ENCODE assay signal across 9 mouse cellular contexts in the genomic region with DNA sequence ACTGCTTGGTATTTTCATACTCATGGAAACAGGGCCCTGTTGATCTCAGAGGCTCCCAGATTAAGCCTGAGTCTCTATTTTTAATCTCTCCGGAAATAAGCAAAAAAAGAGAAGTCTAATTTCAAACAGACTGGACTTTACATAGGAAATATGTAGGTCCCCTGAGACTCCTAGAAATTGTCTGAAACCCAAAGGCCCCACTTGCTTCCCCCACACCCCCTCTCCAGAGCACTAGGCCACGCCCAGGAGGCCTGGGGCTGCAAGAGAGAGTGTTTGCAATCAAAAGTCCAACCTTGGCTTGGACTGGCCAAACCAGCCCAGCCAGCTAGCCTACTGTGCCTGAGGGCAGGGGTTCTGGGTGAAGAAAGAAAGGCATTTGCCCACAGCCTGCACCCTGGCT.
DNase-seq lines count a peak whose midpoint lies in the region; ATAC-seq and TF ChIP-seq lines count a peak whose summit lies in the region.
"Had no signal": no experiment of that assay in that cellular context is flagged by ENCODE, and none has a peak within 500 bp of the region (broad histone marks: within the 10 kb centered on the region; RNA-seq: fewer than 3 reads in every experiment).

No protein-coding gene starts in this region.

- H3K36me3 ChIP-seq in liver, adult 2 months (ENCODE audit: control insufficient read depth, insufficient read depth, low read length), result no peaks in the 10 kb centered on the region
- no peaks in the 10 kb centered on the region for H3K36me3 ChIP-seq in liver, embryonic 12.5 days
- no peaks in the 10 kb centered on the region for H3K36me3 ChIP-seq in heart, embryonic 10.5 days
- H3K36me3 ChIP-seq in neural tube, embryonic 15.5 days, result no peaks in the 10 kb centered on the region
- H3K36me3 ChIP-seq: liver, embryonic 15.5 days had no signal

- H3K4me3 ChIP-seq in liver, adult 2 months (ENCODE audit: insufficient read depth, low read depth, low read length), result no peak overlapping the region
- H3K4me3 ChIP-seq in liver, embryonic 12.5 days, result no peak overlapping the region
- no peak overlapping the region for H3K4me3 ChIP-seq in heart, embryonic 10.5 days
- no peak overlapping the region for H3K4me3 ChIP-seq in neural tube, embryonic 15.5 days (replicated peaks)
- H3K4me3 ChIP-seq: liver, embryonic 15.5 days had no signal

- peaks cover 13% of the 10 kb centered on the region for H3K4me1 ChIP-seq in liver, adult 2 months (ENCODE audit: control insufficient read depth, insufficient read depth, low read length)
- peaks cover 12% of the 10 kb centered on the region for H3K4me1 ChIP-seq in liver, embryonic 12.5 days
- H3K4me1 ChIP-seq in heart, embryonic 10.5 days, result peaks cover 59% of the 10 kb centered on the region
- H3K4me1 ChIP-seq in neural tube, embryonic 15.5 days, result peaks cover 6% of the 10 kb centered on the region; the same call in 1 of the 2 replicates

- TF ChIP-seq CTCF in liver, adult 2 months (IDR thresholded peaks at IDR 0.05; ENCODE audit: low read depth, low read length), result no peak

- no peak overlapping the region for H3K9ac ChIP-seq in liver, adult 2 months (ENCODE audit: low read depth, low read length)
- H3K9ac ChIP-seq in liver, embryonic 12.5 days, result no peak overlapping the region
- H3K9ac ChIP-seq in neural tube, embryonic 15.5 days (replicated peaks), result no peak overlapping the region
- H3K9ac ChIP-seq: liver, embryonic 15.5 days had no signal

- no peak overlapping the region for H3K27ac ChIP-seq in liver, adult 2 months (replicated peaks; ENCODE audit: insufficient read depth, low read depth, low read length)
- no peak overlapping the region for H3K27ac ChIP-seq in liver, embryonic 12.5 days
- H3K27ac ChIP-seq in heart, embryonic 10.5 days, result peak overlapping the region; percentile 72; the same call in 1 of the 2 replicates
- peak overlapping the region; percentile 62 for H3K27ac ChIP-seq in neural tube, embryonic 15.5 days (replicated peaks)
- H3K27ac ChIP-seq: liver, embryonic 15.5 days had no signal

- WGBS in liver, adult 2 months, result 49% methylated on average over 2 of the region's 2 CpGs
- 42% methylated on average over 2 of the region's 2 CpGs for WGBS in liver, embryonic 12.5 days (ENCODE audit: insufficient replicate concordance)
- 63% methylated on average over 2 of the region's 2 CpGs for WGBS in heart, embryonic 10.5 days
- 67% methylated on average over 2 of the region's 2 CpGs for WGBS in neural tube, embryonic 15.5 days

- no peak overlapping the region for H3K4me2 ChIP-seq in liver, embryonic 12.5 days
- H3K4me2 ChIP-seq in neural tube, embryonic 15.5 days, result no peak overlapping the region
- H3K4me2 ChIP-seq: liver, embryonic 15.5 days had no signal

- ATAC-seq in liver, embryonic 12.5 days, result no peak
- no peak; the same call in 1 of the 2 replicates for ATAC-seq in neural tube, embryonic 15.5 days (ENCODE audit: low FRiP score)

- no peak for TF ChIP-seq POLR2A in liver, adult 2 months (IDR thresholded peaks at IDR 0.05; ENCODE audit: extremely low read depth, insufficient read depth, low read length)

- H3K79me2 ChIP-seq in liver, adult 2 months (ENCODE audit: control insufficient read depth, insufficient read depth, low read length), result no peaks in the 10 kb centered on the region

- peak; percentile 68 for DNase-seq in liver, adult 2 months (ENCODE audit: extremely low read depth, low read depth, low spot score)
- no peak for DNase-seq in heart, embryonic 10.5 days (ENCODE audit: low spot score)
- DNase-seq in kidney, postnatal 10 days, result peak; percentile 83
- DNase-seq in cerebellum, adult 8-10 months, result no peak
- no peak for DNase-seq in left cerebral cortex, adult 11 months (ENCODE audit: low spot score)
- DNase-seq in retina, embryonic 14.5 days (ENCODE audit: low spot score), result no peak

- H3K27me3 ChIP-seq in liver, adult 2 months (ENCODE audit: control insufficient read depth, insufficient read depth, low read length), result no peaks in the 10 kb centered on the region
- no peaks in the 10 kb centered on the region for H3K27me3 ChIP-seq in liver, embryonic 12.5 days (replicated peaks)
- no peaks in the 10 kb centered on the region for H3K27me3 ChIP-seq in heart, embryonic 10.5 days (ENCODE audit: insufficient read depth, poor library complexity, severe bottlenecking)
- H3K27me3 ChIP-seq in neural tube, embryonic 15.5 days (replicated peaks), result no peaks in the 10 kb centered on the region
- H3K27me3 ChIP-seq: liver, embryonic 15.5 days had no signal

- no peaks in the 10 kb centered on the region for H3K9me3 ChIP-seq in liver, embryonic 12.5 days (replicated peaks)
- H3K9me3 ChIP-seq in heart, embryonic 10.5 days, result no peaks in the 10 kb centered on the region
- H3K9me3 ChIP-seq in neural tube, embryonic 15.5 days (replicated peaks), result no peaks in the 10 kb centered on the region
- H3K9me3 ChIP-seq: liver, embryonic 15.5 days had no signal

Comparison
In these comparisons a context has a peak if more than half of its experiments do, and no peak if none do; other contexts are left out.
1. DNase-seq: peak in liver, adult 2 months (single experiment) and kidney, postnatal 10 days (single experiment); none in heart, embryonic 10.5 days (single experiment), cerebellum, adult 8-10 months (single experiment), left cerebral cortex, adult 11 months (single experiment) and retina, embryonic 14.5 days (single experiment).
2. H3K27ac ChIP-seq: peak in heart, embryonic 10.5 days (single experiment) and neural tube, embryonic 15.5 days (single experiment); none in liver, adult 2 months (single experiment) and liver, embryonic 12.5 days (single experiment).